Mouse (Mus musculus): Measurements from ENCODE around the gene Baz2b. TPM values are rescaled to one million over a fixed set of nuclear protein-coding genes. Genes with fewer than 3 reads are reported as not detected.
A peak's percentile ranks its signal among the peaks of the same experiment; 100 is the strongest.

Gene Baz2b
- polyA plus RNA-seq, 1 experiment from 2014 or later: 105 TPM

GRCm38 (mm10) chr2:60003665-60004045 is 206.0 kb downstream of the Baz2b start:
- H3K27me3 ChIP-seq: no peaks in the 10 kb centered on the region
- H3K9me3 ChIP-seq: no peaks in the 10 kb centered on the region
- no peak overlapping the region for H3K4me2 ChIP-seq
- no peak overlapping the region for H3K9ac ChIP-seq
- 88% methylated on average over 5 of the region's 5 CpGs for WGBS
- peaks cover 28% of the 10 kb centered on the region for H3K36me3 ChIP-seq
- H3K4me1 ChIP-seq (replicated peaks): no peaks in the 10 kb centered on the region
- H3K4me3 ChIP-seq: no peak overlapping the region
- no peak overlapping the region for H3K27ac ChIP-seq
- no peak for ATAC-seq (ENCODE audit: low FRiP score)

- ATAC-seq (ENCODE audit: low FRiP score): no peak
- Histone ChIP-seq H3K9me3 (no peaks in the 10 kb centered on the region), H3K27ac (no peak overlapping the region), H3K27me3 (no peaks in the 10 kb centered on the region), H3K4me2 (no peak overlapping the region), H3K36me3 (peaks cover 30% of the 10 kb centered on the region), H3K4me1 (replicated peaks) (no peaks in the 10 kb centered on the region), H3K4me3 (no peak overlapping the region), H3K9ac (no peak overlapping the region)
- 93% methylated on average over 5 of the region's 5 CpGs for WGBS
Measured at GRCm38 (mm10) chr2:60003038-60003664, 206.5 kb downstream of the Baz2b start.

- peaks cover 24% of the 10 kb centered on the region for H3K36me3 ChIP-seq
- no peaks in the 10 kb centered on the region for H3K4me1 ChIP-seq (replicated peaks)
- H3K9ac ChIP-seq: no peak overlapping the region
- H3K27me3 ChIP-seq: no peaks in the 10 kb centered on the region
- H3K27ac ChIP-seq: no peak overlapping the region
- no peak overlapping the region for H3K4me3 ChIP-seq
- no peak overlapping the region for H3K4me2 ChIP-seq
- WGBS: 92% methylated on average over 4 of the region's 4 CpGs
- no peaks in the 10 kb centered on the region for H3K9me3 ChIP-seq
- no peak for ATAC-seq (ENCODE audit: low FRiP score)
Measured at GRCm38 (mm10) chr2:60000268-60000667, 209.4 kb downstream of the Baz2b start.

- WGBS: 91% methylated on average over 6 of the region's 8 CpGs
- no peak for ATAC-seq (ENCODE audit: low FRiP score)
Measured at GRCm38 (mm10) chr2:59997479-59998228, 212.0 kb downstream of the Baz2b start.

GRCm38 (mm10) chr2:59996911-59997310 is 212.7 kb downstream of the Baz2b start:
- WGBS: 91% methylated on average over 5 of the region's 5 CpGs
- Histone ChIP-seq H3K9ac (no peak overlapping the region), H3K4me3 (no peak overlapping the region), H3K9me3 (no peaks in the 10 kb centered on the region), H3K4me1 (replicated peaks) (peaks cover 11% of the 10 kb centered on the region), H3K27me3 (no peaks in the 10 kb centered on the region), H3K4me2 (no peak overlapping the region), H3K36me3 (peaks cover 22% of the 10 kb centered on the region), H3K27ac (no peak overlapping the region)
- ATAC-seq (ENCODE audit: low FRiP score): no peak

More at GRCm38 (mm10) chr2:59997479-59998228, 212.0 kb downstream of the Baz2b start:
- H3K36me3 ChIP-seq: peaks cover 19% of the 10 kb centered on the region
- no peak overlapping the region for H3K4me2 ChIP-seq
- H3K9me3 ChIP-seq: no peaks in the 10 kb centered on the region
- peaks cover 6% of the 10 kb centered on the region for H3K4me1 ChIP-seq (replicated peaks)
- no peaks in the 10 kb centered on the region for H3K27me3 ChIP-seq
- no peak overlapping the region for H3K4me3 ChIP-seq
- H3K27ac ChIP-seq: no peak overlapping the region
- H3K9ac ChIP-seq: no peak overlapping the region

- Histone ChIP-seq H3K4me2 (no peak overlapping the region), H3K4me3 (no peak overlapping the region), H3K27me3 (no peaks in the 10 kb centered on the region), H3K4me1 (replicated peaks) (peaks cover 18% of the 10 kb centered on the region), H3K9me3 (no peaks in the 10 kb centered on the region), H3K36me3 (peaks cover 3% of the 10 kb centered on the region; the same call in 1 of the 2 replicates), H3K9ac (no peak overlapping the region), H3K27ac (peak overlapping the region; percentile 64)
- ATAC-seq (ENCODE audit: low FRiP score): no peak
- WGBS: 54% methylated on average over 3 of the region's 3 CpGs
Measured at GRCm38 (mm10) chr2:59993190-59993535, 216.5 kb downstream of the Baz2b start.

GRCm38 (mm10) chr2:59992488-59993189 is 217.0 kb downstream of the Baz2b start:
- Histone ChIP-seq H3K4me1 (replicated peaks) (peaks cover 18% of the 10 kb centered on the region), H3K4me3 (no peak overlapping the region), H3K27me3 (no peaks in the 10 kb centered on the region), H3K9ac (0 out of 2 replicates have a peak overlapping the region, but pooled peaks have one; percentile 24), H3K4me2 (no peak overlapping the region), H3K36me3 (peaks cover 3% of the 10 kb centered on the region; the same call in 1 of the 2 replicates), H3K27ac (peak overlapping the region; percentile 64), H3K9me3 (no peaks in the 10 kb centered on the region)
- WGBS: 54% methylated on average over 10 of the region's 10 CpGs
- ATAC-seq (ENCODE audit: low FRiP score): peak; percentile 57; the same call in 1 of the 2 replicates

- ATAC-seq (ENCODE audit: low FRiP score): no peak
- Histone ChIP-seq H3K4me3 (no peak overlapping the region), H3K4me2 (no peak overlapping the region), H3K4me1 (replicated peaks) (peaks cover 18% of the 10 kb centered on the region), H3K27me3 (no peaks in the 10 kb centered on the region), H3K9ac (no peak overlapping the region), H3K9me3 (no peaks in the 10 kb centered on the region), H3K36me3 (peaks cover 3% of the 10 kb centered on the region; the same call in 1 of the 2 replicates), H3K27ac (no peak overlapping the region)
Measured at GRCm38 (mm10) chr2:59991775-59992174, 217.9 kb downstream of the Baz2b start.

GRCm38 (mm10) chr2:59987521-59987920 is 222.1 kb downstream of the Baz2b start:
- 67% methylated on average over 6 of the region's 6 CpGs for WGBS
- Histone ChIP-seq H3K9me3 (no peaks in the 10 kb centered on the region), H3K9ac (no peak overlapping the region), H3K27me3 (no peaks in the 10 kb centered on the region), H3K27ac (no peak overlapping the region), H3K4me3 (no peak overlapping the region), H3K4me2 (no peak overlapping the region), H3K36me3 (peaks cover 3% of the 10 kb centered on the region; the same call in 1 of the 2 replicates), H3K4me1 (replicated peaks) (peaks cover 10% of the 10 kb centered on the region)
- no peak for ATAC-seq (ENCODE audit: low FRiP score)

- H3K9me3 ChIP-seq: no peaks in the 10 kb centered on the region
- ATAC-seq (ENCODE audit: low FRiP score): no peak
- no peak overlapping the region for H3K27ac ChIP-seq
- 0 out of 2 replicates have a peak, but pooled peaks cover 3% of the 10 kb centered on the region for H3K4me1 ChIP-seq (replicated peaks)
- H3K4me3 ChIP-seq: no peak overlapping the region
- H3K27me3 ChIP-seq: no peaks in the 10 kb centered on the region
- H3K36me3 ChIP-seq: peaks cover 25% of the 10 kb centered on the region
- H3K9ac ChIP-seq: no peak overlapping the region
- WGBS: 59% methylated on average over 6 of the region's 6 CpGs
- no peak overlapping the region for H3K4me2 ChIP-seq
Measured at GRCm38 (mm10) chr2:59979488-59980220, 230.0 kb downstream of the Baz2b start.

- Histone ChIP-seq H3K9me3 (no peaks in the 10 kb centered on the region), H3K27ac (no peak overlapping the region), H3K4me3 (no peak overlapping the region), H3K4me2 (no peak overlapping the region), H3K9ac (no peak overlapping the region), H3K36me3 (peaks cover 27% of the 10 kb centered on the region), H3K27me3 (no peaks in the 10 kb centered on the region), H3K4me1 (replicated peaks) (0 out of 2 replicates have a peak, but pooled peaks cover 3% of the 10 kb centered on the region)
- WGBS: 92% methylated on average over 5 of the region's 5 CpGs
- ATAC-seq (ENCODE audit: low FRiP score): no peak
Measured at GRCm38 (mm10) chr2:59976680-59977079, 233.0 kb downstream of the Baz2b start.

- Histone ChIP-seq H3K27me3 (no peaks in the 10 kb centered on the region), H3K27ac (no peak overlapping the region), H3K36me3 (peaks cover 27% of the 10 kb centered on the region), H3K9ac (no peak overlapping the region), H3K4me1 (replicated peaks) (0 out of 2 replicates have a peak, but pooled peaks cover 3% of the 10 kb centered on the region), H3K4me3 (no peak overlapping the region), H3K9me3 (no peaks in the 10 kb centered on the region), H3K4me2 (no peak overlapping the region)
- no peak for ATAC-seq (ENCODE audit: low FRiP score)
- WGBS: 92% methylated on average over 6 of the region's 6 CpGs
Measured at GRCm38 (mm10) chr2:59975772-59976171, 233.9 kb downstream of the Baz2b start.

Measured in hindbrain, embryonic 13.5 days (tissue).